Mouse (Mus musculus): ENCODE measurements around the gene Tas2r143.

Tas2r143 gene

GRCm38 (mm10) chr6:42365215-42365614 is 34.8 kb upstream of the Tas2r143 start:
- DNase-seq (ENCODE audit: low read depth, low spot score): no peak

- no peak for DNase-seq (ENCODE audit: low read depth, low spot score)
Observed at GRCm38 (mm10) chr6:42369870-42370269, 30.2 kb upstream of the Tas2r143 start.

- no peak for DNase-seq (ENCODE audit: low read depth, low spot score)
Observed at GRCm38 (mm10) chr6:42370630-42371363, 29.2 kb upstream of the Tas2r143 start.

GRCm38 (mm10) chr6:42372001-42372400 is 28.0 kb upstream of the Tas2r143 start:
- no peak for DNase-seq (ENCODE audit: low read depth, low spot score)

GRCm38 (mm10) chr6:42372421-42372815 is 27.6 kb upstream of the Tas2r143 start:
- no peak for DNase-seq (ENCODE audit: low read depth, low spot score)

GRCm38 (mm10) chr6:42372816-42373547 is 27.1 kb upstream of the Tas2r143 start, which contains the start of gene Epha1:
Epha1 (minus strand) TSS chr6:42373268.
- no peak for DNase-seq (ENCODE audit: low read depth, low spot score)

GRCm38 (mm10) chr6:42373669-42374430 is 26.2 kb upstream of the Tas2r143 start:
- no peak for DNase-seq (ENCODE audit: low read depth, low spot score)

GRCm38 (mm10) chr6:42374701-42375100 is 25.3 kb upstream of the Tas2r143 start:
- DNase-seq (ENCODE audit: low read depth, low spot score): no peak

GRCm38 (mm10) chr6:42375131-42375530 is 24.9 kb upstream of the Tas2r143 start:
- DNase-seq (ENCODE audit: low read depth, low spot score): no peak

- no peak for DNase-seq (ENCODE audit: low read depth, low spot score)
Observed at GRCm38 (mm10) chr6:42376016-42376415, 24.0 kb upstream of the Tas2r143 start.

GRCm38 (mm10) chr6:42376504-42377019 is 23.5 kb upstream of the Tas2r143 start:
- no peak for DNase-seq (ENCODE audit: low read depth, low spot score)

- no peak for DNase-seq (ENCODE audit: low read depth, low spot score)
Observed at GRCm38 (mm10) chr6:42377280-42377679, 22.8 kb upstream of the Tas2r143 start.

GRCm38 (mm10) chr6:42379551-42379950 is 20.5 kb upstream of the Tas2r143 start:
- DNase-seq (ENCODE audit: low read depth, low spot score): no peak

GRCm38 (mm10) chr6:42380416-42381144 is 19.5 kb upstream of the Tas2r143 start:
- no peak for DNase-seq (ENCODE audit: low read depth, low spot score)

GRCm38 (mm10) chr6:42381221-42381620 is 18.8 kb upstream of the Tas2r143 start:
- DNase-seq (ENCODE audit: low read depth, low spot score): no peak

GRCm38 (mm10) chr6:42381916-42382381 is 18.1 kb upstream of the Tas2r143 start:
- DNase-seq (ENCODE audit: low read depth, low spot score): no peak

- no peak for DNase-seq (ENCODE audit: low read depth, low spot score)
Observed at GRCm38 (mm10) chr6:42383360-42383759, 16.7 kb upstream of the Tas2r143 start.

- no peak for DNase-seq (ENCODE audit: low read depth, low spot score)
Observed at GRCm38 (mm10) chr6:42385635-42386034, 14.4 kb upstream of the Tas2r143 start.

GRCm38 (mm10) chr6:42391796-42392330 is 8.2 kb upstream of the Tas2r143 start:
- no peak for DNase-seq (ENCODE audit: low read depth, low spot score)

GRCm38 (mm10) chr6:42395960-42396809 is 3.9 kb upstream of the Tas2r143 start:
- DNase-seq (ENCODE audit: low read depth, low spot score): no peak
